Mouse (Mus musculus) lung, adult 10 weeks (tissue): ENCODE measurements around the gene Wdr45b. TPM values are rescaled to one million over a fixed set of nuclear protein-coding genes. Genes with fewer than 3 reads are reported as not detected.

Experiments used
- polyA plus RNA-seq: library from polyadenylated mRNA; stranded (reverse); fragments of 350-450 nt; fragmentation: Illumina TruSeq; extraction: RNeasy Lipid Tissue Mini Kit (QIAGEN cat#74804); gene quantifications from one replicate; pipeline ENCODE4 v1.2.3, GENCODE M21; 2014; ENCODE audit warnings: low read depth, low replicate concordance; ENCODE audit not compliant: insufficient read depth

Wdr45b gene
- 36.0 TPM for polyA plus RNA-seq

DNA sequence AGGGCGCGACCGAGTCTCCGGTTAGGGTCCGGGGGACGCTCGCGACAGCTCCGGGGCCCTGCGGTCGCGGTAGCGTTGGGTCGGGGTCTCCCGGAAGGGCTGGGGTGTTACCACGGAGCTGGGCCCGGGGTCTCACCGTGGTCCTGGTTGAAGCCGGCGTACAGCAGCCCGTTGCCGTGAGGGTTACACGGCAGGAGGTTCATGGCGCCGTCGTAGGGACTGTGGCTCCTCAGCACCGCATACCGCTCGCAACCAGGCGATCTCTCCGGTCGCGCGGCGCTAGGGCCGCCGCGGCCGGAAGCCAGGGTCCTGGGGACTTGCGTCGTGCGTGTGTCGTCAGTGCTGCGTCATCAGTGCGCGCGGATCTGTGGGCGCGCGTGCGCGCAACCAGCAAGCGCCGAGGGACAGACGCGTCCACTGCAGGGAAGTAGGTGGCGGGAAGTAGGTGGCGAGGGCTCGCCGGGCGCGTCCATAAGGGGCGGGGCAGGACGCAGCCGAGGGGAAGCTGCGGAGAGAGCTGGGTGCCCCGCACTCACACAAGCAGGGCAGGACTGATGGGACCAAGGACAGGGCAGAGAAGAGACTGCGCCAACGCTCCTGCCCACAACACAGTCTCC lies at the start of gene Wdr45b:
Gene Wdr45b (minus strand): TSS at position 355 of the 617 bp plus-strand sequence.

GRCm38 (mm10) chr11:121387750-121388553 lies 33.7 kb upstream of the Wdr45b start, which contains the start of gene Rab40b:
Gene Rab40b, minus strand, starts transcription at chr11:121388251.

Other genes with a start within 250 kb of the Wdr45b start
- gene Tex19.2, start 235.8 kb downstream of the Wdr45b start, polyA plus RNA-seq, result not detected
- gene Tex19.1, start 208.3 kb downstream of the Wdr45b start, polyA plus RNA-seq, result not detected
- gene Uts2r, start 194.2 kb downstream of the Wdr45b start, polyA plus RNA-seq, result not detected
- 6.6 TPM for gene Hexdc, start 150.0 kb downstream of the Wdr45b start, polyA plus RNA-seq
- 14.5 TPM for gene Ogfod3, start 149.7 kb downstream of the Wdr45b start, polyA plus RNA-seq
- gene Cybc1, start 125.1 kb downstream of the Wdr45b start, polyA plus RNA-seq, result 40.6 TPM
- 4.7 TPM for gene Narf, start 117.2 kb downstream of the Wdr45b start, polyA plus RNA-seq
- 11.0 TPM for gene Foxk2, start 94.5 kb downstream of the Wdr45b start, polyA plus RNA-seq
- gene Rab40b, start 33.8 kb upstream of the Wdr45b start, polyA plus RNA-seq, result 2.6 TPM
- gene Fn3krp, start 67.0 kb upstream of the Wdr45b start, polyA plus RNA-seq, result 5.9 TPM
- gene Fn3k, start 80.5 kb upstream of the Wdr45b start, polyA plus RNA-seq, result 3.6 TPM
- 20.0 TPM for gene Tbcd, start 97.5 kb upstream of the Wdr45b start, polyA plus RNA-seq
- 1.1 TPM for gene Zfp750, start 164.9 kb upstream of the Wdr45b start, polyA plus RNA-seq